Mouse (Mus musculus) hindbrain, embryonic 11.5 days (tissue): ENCODE data around the gene Iapp. TPM values are rescaled to one million over a fixed set of nuclear protein-coding genes. Genes with fewer than 3 reads are reported as not detected.
"Not testable (repeated sequence)": the region's sequence is repeated elsewhere in the genome, so short reads cannot be mapped to it uniquely, and the experiment has no call there.

Source experiments
- ATAC-seq: fragments of 200-750 bp; cut with Nextera tagmentation; 2 replicates; pipeline ENCODE4 v1.8.0; 2017; ENCODE audit warnings: mild to moderate bottlenecking, moderate TSS enrichment, moderate library complexity; ENCODE audit not compliant: low FRiP score
- DNase-seq: peaks from one replicate; pipeline ENCODE4 v3.0.0-alpha.2; 2015; ENCODE audit warnings: low spot score
- H3K27ac ChIP-seq: fragments of 300-500 bp; sonication (generic); 2 replicates; pipeline ENCODE4 v1.5.1; 2014; ENCODE audit warnings: mild to moderate bottlenecking, low read depth, low read length
- H3K27me3 ChIP-seq: fragments of 300-500 bp; sonication (generic); 2 replicates; pipeline ENCODE4 v1.6.1; 2014; ENCODE audit warnings: mild to moderate bottlenecking, low read length, moderate library complexity, mixed read lengths; ENCODE audit not compliant: control insufficient read depth, insufficient read depth
- H3K36me3 ChIP-seq: fragments of 300-500 bp; sonication (generic); 2 replicates; pipeline ENCODE4 v1.6.1; 2014; ENCODE audit warnings: mild to moderate bottlenecking, low read length, moderate library complexity, mixed read lengths; ENCODE audit not compliant: control insufficient read depth, insufficient read depth
- H3K4me1 ChIP-seq: fragments of 300-500 bp; sonication (generic); replicated peaks from 2 replicates; pipeline ENCODE4 v1.6.1; 2014; ENCODE audit warnings: low read length, mixed read lengths; ENCODE audit not compliant: control insufficient read depth, insufficient read depth
- H3K4me2 ChIP-seq: fragments of 300-500 bp; sonication (generic); replicated peaks from 2 replicates; pipeline ENCODE4 v1.6.1; 2014; ENCODE audit warnings: mild to moderate bottlenecking, low read depth, low read length
- H3K4me3 ChIP-seq: fragments of 300-500 bp; sonication (generic); 2 replicates; pipeline ENCODE4 v1.5.1; 2014; ENCODE audit warnings: low read depth, low read length
- H3K9ac ChIP-seq: fragments of 300-500 bp; sonication (generic); 2 replicates; pipeline ENCODE4 v1.6.1; 2014; ENCODE audit warnings: low read depth, low read length
- H3K9me3 ChIP-seq: fragments of 300-500 bp; sonication (generic); 2 replicates; pipeline ENCODE4 v1.6.1; 2016; ENCODE audit warnings: low read length; ENCODE audit not compliant: control insufficient read depth
- WGBS: fragments of 180-500 bp; shearing (Covaris S2); extraction: QIAGEN DNeasy Blood & Tissue Kit; methylation state at CpG from one replicate; pipeline ENCODE4 v1.1.7; 2014; 5-methylcytosine and 5-hydroxymethylcytosine counted together
- polyA plus RNA-seq: library from polyadenylated mRNA; unstranded; fragments of >200 nt; fragmentation: Nextera tagmentation; extraction: Ambion mirVana; gene quantifications from 2 replicates; pipeline ENCODE4 v1.2.1, GENCODE M21; 2014

The Iapp gene
- polyA plus RNA-seq, 1 experiment from 2014 or later = 0.62 TPM

DNA sequence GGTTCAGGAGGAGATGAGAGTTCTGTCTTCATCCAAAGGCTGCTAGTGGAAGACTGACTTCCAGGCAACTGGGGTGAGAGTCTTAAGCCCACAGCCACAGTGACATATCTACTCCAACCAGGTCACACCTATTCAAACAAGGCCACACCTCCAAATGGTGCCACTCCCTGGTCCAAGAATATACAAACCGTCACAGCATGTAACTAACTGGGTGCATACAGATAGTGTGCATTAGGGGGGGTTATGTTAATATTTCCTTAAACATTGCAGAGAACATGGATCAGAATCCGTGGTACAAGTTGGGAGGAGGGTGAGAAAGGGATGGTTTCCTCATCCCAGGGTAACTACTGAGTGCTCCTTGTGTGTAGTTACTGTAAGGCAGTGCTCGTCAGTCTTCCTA, 53.9 kb downstream of the Iapp start:
- H3K36me3 ChIP-seq, DNase-seq, H3K27ac ChIP-seq, H3K4me3 ChIP-seq, H3K4me1 ChIP-seq, ATAC-seq, H3K4me2 ChIP-seq, H3K27me3 ChIP-seq, H3K9ac ChIP-seq, H3K9me3 ChIP-seq: not testable (repeated sequence)
- 92% methylated on average over 3 of the region's 3 CpGs for WGBS

Other genes with a start within 250 kb of the Iapp start
- 0.29 and 0.42 TPM in 2 replicates for gene Slco1a6, start 89.9 kb upstream of the Iapp start, polyA plus RNA-seq
- gene Slco1a5, start 24.6 kb downstream of the Iapp start, polyA plus RNA-seq = 0.65 and 0.80 TPM in 2 replicates
- gene Pyroxd1, start 47.2 kb downstream of the Iapp start, polyA plus RNA-seq = 21.2 and 25.9 TPM in 2 replicates
- gene Recql, start 88.7 kb downstream of the Iapp start, polyA plus RNA-seq = 34.9 and 41.3 TPM in 2 replicates
- 117 and 122 TPM in 2 replicates for gene Golt1b, start 88.8 kb downstream of the Iapp start, polyA plus RNA-seq
- 5.7 and 6.3 TPM in 2 replicates for gene Spx, start 115.0 kb downstream of the Iapp start, polyA plus RNA-seq
- 0.46 TPM in 1 of 2 replicates, not detected in the other for gene Gys2, start 174.7 kb downstream of the Iapp start, polyA plus RNA-seq
- gene Ldhb, start 209.5 kb downstream of the Iapp start, polyA plus RNA-seq = 388 and 406 TPM in 2 replicates